In the genomic region with DNA sequence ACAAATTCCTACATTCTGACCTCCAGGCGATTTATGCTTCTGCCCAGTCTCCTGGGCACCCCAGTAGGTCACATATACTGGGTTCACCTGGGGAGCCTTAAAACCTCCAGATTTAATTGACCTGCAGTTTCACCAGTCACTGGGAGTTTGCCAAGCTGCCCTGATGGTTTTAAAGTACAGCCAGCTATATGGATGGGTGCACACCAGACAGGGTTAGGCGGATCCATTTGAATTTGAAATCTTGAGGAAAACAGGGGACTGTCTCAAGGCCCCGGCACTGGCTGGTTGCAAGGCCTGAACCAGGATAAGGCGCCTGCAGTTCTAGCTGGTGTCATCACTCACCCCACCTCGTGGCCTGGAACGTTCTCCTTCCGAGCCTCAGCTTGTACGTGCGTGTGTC, we compare ENCODE assay signal across 16 mouse cellular contexts. TPM values are rescaled to one million over a fixed set of nuclear protein-coding genes. Genes with fewer than 3 reads are reported as not detected.
DNase-seq lines count a peak whose midpoint lies in the region; ATAC-seq and TF ChIP-seq lines count a peak whose summit lies in the region.
"Had no signal": no experiment of that assay in that cellular context is flagged by ENCODE, and none has a peak within 500 bp of the region (broad histone marks: within the 10 kb centered on the region; RNA-seq: fewer than 3 reads in every experiment).

No protein-coding gene starts in this region.

- WGBS in hindbrain, embryonic 15.5 days: 56% methylated on average over 9 of the region's 9 CpGs
- 75% methylated on average over 9 of the region's 9 CpGs for WGBS in hindbrain, embryonic 12.5 days
- 26% methylated on average over 9 of the region's 9 CpGs for WGBS in kidney, embryonic 15.5 days
- 76% methylated on average over 9 of the region's 9 CpGs for WGBS in limb, embryonic 10.5 days

- H3K4me3 ChIP-seq in hindbrain, embryonic 15.5 days: no peak overlapping the region
- H3K4me3 ChIP-seq in hindbrain, embryonic 12.5 days: no peak overlapping the region
- H3K4me3 ChIP-seq in kidney, embryonic 15.5 days (replicated peaks): no peak overlapping the region
- H3K4me3 ChIP-seq in limb, embryonic 10.5 days: no peak overlapping the region
- H3K4me3 ChIP-seq: forebrain, embryonic 12.5 days; heart, embryonic 12.5 days; layer of hippocampus, adult 2 months had no signal

- TF ChIP-seq CTCF in Patski (IDR thresholded peaks at IDR 0.05): no peak

- H3K4me2 ChIP-seq in hindbrain, embryonic 15.5 days: no peak overlapping the region
- H3K4me2 ChIP-seq in hindbrain, embryonic 12.5 days (replicated peaks): no peak overlapping the region
- no peak overlapping the region for H3K4me2 ChIP-seq in kidney, embryonic 15.5 days
- H3K4me2 ChIP-seq: forebrain, embryonic 12.5 days; heart, embryonic 12.5 days had no signal

- in situ Hi-C loops in Patski (cut with MboI; ENCODE audit: low pct_unique_long_range_greater_than_20kb): no loop called here

- H3K36me3 ChIP-seq in hindbrain, embryonic 15.5 days: no peaks in the 10 kb centered on the region
- H3K36me3 ChIP-seq in hindbrain, embryonic 12.5 days: no peaks in the 10 kb centered on the region
- no peaks in the 10 kb centered on the region for H3K36me3 ChIP-seq in kidney, embryonic 15.5 days
- no peaks in the 10 kb centered on the region for H3K36me3 ChIP-seq in limb, embryonic 10.5 days
- H3K36me3 ChIP-seq: forebrain, embryonic 12.5 days; heart, embryonic 12.5 days had no signal

- H3K9me3 ChIP-seq in hindbrain, embryonic 15.5 days: no peaks in the 10 kb centered on the region
- H3K9me3 ChIP-seq in hindbrain, embryonic 12.5 days (replicated peaks): no peaks in the 10 kb centered on the region
- no peaks in the 10 kb centered on the region for H3K9me3 ChIP-seq in kidney, embryonic 15.5 days (replicated peaks)
- no peaks in the 10 kb centered on the region for H3K9me3 ChIP-seq in limb, embryonic 10.5 days (replicated peaks)
- H3K9me3 ChIP-seq: forebrain, embryonic 12.5 days; heart, embryonic 12.5 days had no signal

- no peak overlapping the region for H3K9ac ChIP-seq in hindbrain, embryonic 15.5 days
- no peak overlapping the region for H3K9ac ChIP-seq in hindbrain, embryonic 12.5 days
- H3K9ac ChIP-seq in kidney, embryonic 15.5 days: no peak overlapping the region
- H3K9ac ChIP-seq: forebrain, embryonic 12.5 days; heart, embryonic 12.5 days; liver, embryonic 14.5 days had no signal

- H3K27me3 ChIP-seq in hindbrain, embryonic 15.5 days: no peaks in the 10 kb centered on the region
- peaks cover 4% of the 10 kb centered on the region; the same call in 1 of the 2 replicates for H3K27me3 ChIP-seq in hindbrain, embryonic 12.5 days
- no peaks in the 10 kb centered on the region for H3K27me3 ChIP-seq in Patski
- H3K27me3 ChIP-seq in kidney, embryonic 15.5 days: 0 out of 2 replicates have a peak, but pooled peaks cover 2% of the 10 kb centered on the region
- peaks cover 30% of the 10 kb centered on the region for H3K27me3 ChIP-seq in limb, embryonic 10.5 days (ENCODE audit: low read depth, poor library complexity, severe bottlenecking)
- H3K27me3 ChIP-seq: forebrain, embryonic 12.5 days had no signal

- DNase-seq in Patski (ENCODE audit: low read depth, low spot score): peak; percentile 66
- DNase-seq in limb, embryonic 10.5 days (ENCODE audit: low spot score): no peak
- no peak for DNase-seq in embryo, embryonic 9.5 days (ENCODE audit: extremely low spot score)
- DNase-seq in thymus, postnatal 36 days: no peak
- DNase-seq in spleen, postnatal 36 days (ENCODE audit: low spot score in 2 of 2): no peak
- DNase-seq: retina, postnatal 1 day; thymus, adult 18-20 months had no signal

- 0 out of 2 replicates have a peak overlapping the region, but pooled peaks have one; percentile 11 for H3K27ac ChIP-seq in hindbrain, embryonic 15.5 days (replicated peaks)
- no peak overlapping the region for H3K27ac ChIP-seq in hindbrain, embryonic 12.5 days
- peak overlapping the region; percentile 85 for H3K27ac ChIP-seq in kidney, embryonic 15.5 days
- 0 out of 2 replicates have a peak overlapping the region, but pooled peaks have one; percentile 8 for H3K27ac ChIP-seq in limb, embryonic 10.5 days
- H3K27ac ChIP-seq: forebrain, embryonic 12.5 days; liver, embryonic 14.5 days had no signal

- no peak for ATAC-seq in hindbrain, embryonic 15.5 days (ENCODE audit: low FRiP score, low read depth)
- ATAC-seq in hindbrain, embryonic 12.5 days (ENCODE audit: low FRiP score): no peak
- peak; percentile 40 for ATAC-seq in Patski
- ATAC-seq in kidney, embryonic 15.5 days (replicated peaks; ENCODE audit: low FRiP score): peak; percentile 44
- ATAC-seq: inflammation-experienced regulatory T-cells, adult 6 months; midbrain, embryonic 16.5 days had no signal

- POLR2A ChIA-PET in Patski (lab: Charles Lee): no interaction called here

- peaks cover 35% of the 10 kb centered on the region for H3K4me1 ChIP-seq in hindbrain, embryonic 15.5 days (replicated peaks)
- H3K4me1 ChIP-seq in hindbrain, embryonic 12.5 days: peaks cover 76% of the 10 kb centered on the region
- H3K4me1 ChIP-seq in kidney, embryonic 15.5 days: peaks cover 69% of the 10 kb centered on the region
- peaks cover 70% of the 10 kb centered on the region for H3K4me1 ChIP-seq in limb, embryonic 10.5 days

- CTCF ChIA-PET in Patski (lab: Charles Lee): interaction anchor here (1.0 to 1.1 kb wide), 4 partner anchors 14 to 48 kb away, joined by 3 to 4 read pairs (median 3); no protein-coding TSS in a partner anchor

RNA-seq across cellular contexts. Expression of gene Rab11fip4, which starts 52.7 kb away (rescaled TPM):
- 24.7 and 28.9 TPM in 2 replicates for polyA plus RNA-seq in hindbrain, embryonic 15.5 days (2015; fragmentation: Nextera tagmentation; extraction: Ambion mirVana)
- 28.3 and 28.5 TPM in 2 replicates for polyA plus RNA-seq in hindbrain, embryonic 12.5 days (2016; fragmentation: Nextera tagmentation; extraction: Ambion mirVana)
- 0.40 TPM for polyA plus RNA-seq in Patski (2021)
- 9.6 and 9.7 TPM in 2 replicates for polyA plus RNA-seq in kidney, embryonic 15.5 days (2015; fragmentation: Nextera tagmentation; extraction: Ambion mirVana)
- polyA plus RNA-seq in limb, embryonic 10.5 days (2016; fragmentation: Nextera tagmentation; extraction: Ambion mirVana): 9.5 and 13.4 TPM in 2 replicates

Comparison
In these comparisons a context has a peak if more than half of its experiments do, and no peak if none do; other contexts are left out.
1. ATAC-seq: peak in Patski (single experiment) and kidney, embryonic 15.5 days (single experiment); none in hindbrain, embryonic 15.5 days (single experiment) and hindbrain, embryonic 12.5 days (single experiment).